Mouse (Mus musculus) spleen, adult 2 months (tissue): Measurements from ENCODE around the gene Phf1.

Experiments
- CTCF ChIP-seq: fragments of 200-500 bp; IDR thresholded peaks from 2 replicates; pipeline ENCODE4 v1.5.1; 2011; ENCODE audit warnings: mild to moderate bottlenecking, inconsistent platforms; ENCODE audit not compliant: insufficient read depth, insufficient read length, insufficient replicate concordance; ENCODE audit errors: extremely low read depth
- POLR2A ChIP-seq: fragments of 200-500 bp; IDR thresholded peaks from 2 replicates; pipeline ENCODE4 v1.6.1; 2011; ENCODE audit warnings: low read depth, low read length, inconsistent platforms

GRCm38 (mm10) chr17:26957872-26958271 lies 25.0 kb downstream of the Phf1 start:
- no peak for TF ChIP-seq CTCF
- no peak for TF ChIP-seq POLR2A
